Mouse (Mus musculus): Measurements from ENCODE around the gene Cdh10. TPM values are rescaled to one million over a fixed set of nuclear protein-coding genes. Genes with fewer than 3 reads are reported as not detected.

Gene Cdh10
- polyA plus RNA-seq, 1 experiment: 0.06 TPM

DNA sequence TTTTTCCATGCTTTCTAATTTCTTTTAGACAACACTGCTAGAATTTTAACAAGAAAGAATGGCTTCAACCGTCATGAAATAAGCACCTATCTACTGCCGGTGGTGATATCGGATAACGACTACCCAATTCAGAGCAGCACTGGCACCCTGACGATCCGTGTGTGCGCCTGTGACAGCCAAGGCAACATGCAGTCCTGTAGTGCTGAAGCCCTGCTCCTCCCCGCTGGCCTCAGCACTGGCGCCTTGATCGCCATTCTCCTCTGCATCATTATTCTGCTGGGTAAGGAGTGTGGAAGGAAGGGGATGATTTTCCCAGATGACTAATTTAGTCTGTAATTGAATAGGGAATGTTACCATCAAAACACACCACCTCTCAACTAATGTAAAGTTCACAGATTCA, 192.1 kb downstream of the Cdh10 start:
- H3K27ac ChIP-seq (ENCODE audit: insufficient read depth, low read length): no peak overlapping the region
- H3K27me3 ChIP-seq (ENCODE audit: control insufficient read depth, insufficient read depth, low read length): no peaks in the 10 kb centered on the region
- WGBS: 91% methylated on average over 10 of the region's 10 CpGs
- TF ChIP-seq CTCF (IDR thresholded peaks at IDR 0.05; ENCODE audit: extremely low read depth, insufficient read depth, insufficient read length, insufficient replicate concordance) (no peak), POLR2A (IDR thresholded peaks at IDR 0.05; ENCODE audit: low read depth, low read length) (no peak)
- no peaks in the 10 kb centered on the region for H3K36me3 ChIP-seq (ENCODE audit: control insufficient read depth, insufficient read depth, low read length)
- H3K4me1 ChIP-seq (ENCODE audit: control insufficient read depth, insufficient read depth, insufficient read length): no peaks in the 10 kb centered on the region
- DNase-seq (ENCODE audit: low read depth in 1 of 2, low spot score in 2 of 2): no peak
- no peak overlapping the region for H3K4me3 ChIP-seq (ENCODE audit: extremely low read depth, insufficient read depth, insufficient read length)

DNA sequence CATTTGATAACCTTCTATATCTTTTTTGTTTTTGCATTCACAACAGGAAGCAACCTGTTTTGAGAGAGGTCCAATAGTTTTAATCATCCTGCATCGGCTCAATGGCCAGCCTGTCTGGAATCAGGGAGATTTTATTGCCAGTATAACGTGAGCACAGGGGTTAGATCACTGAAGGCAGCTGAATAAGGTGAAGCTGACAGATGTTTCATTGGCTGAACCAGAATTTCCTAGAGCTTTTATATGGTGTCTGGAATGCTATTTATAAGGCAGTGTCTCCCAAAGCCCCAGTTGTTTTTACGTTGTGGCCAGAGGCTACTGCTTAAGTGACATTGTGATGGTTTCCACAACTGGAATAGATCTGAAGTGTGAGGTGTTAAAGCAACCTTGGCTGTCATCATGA, 214.2 kb downstream of the Cdh10 start:
- Histone ChIP-seq H3K4me1 (ENCODE audit: control insufficient read depth, insufficient read depth, insufficient read length) (no peaks in the 10 kb centered on the region), H3K36me3 (ENCODE audit: control insufficient read depth, insufficient read depth, low read length) (no peaks in the 10 kb centered on the region)

DNA sequence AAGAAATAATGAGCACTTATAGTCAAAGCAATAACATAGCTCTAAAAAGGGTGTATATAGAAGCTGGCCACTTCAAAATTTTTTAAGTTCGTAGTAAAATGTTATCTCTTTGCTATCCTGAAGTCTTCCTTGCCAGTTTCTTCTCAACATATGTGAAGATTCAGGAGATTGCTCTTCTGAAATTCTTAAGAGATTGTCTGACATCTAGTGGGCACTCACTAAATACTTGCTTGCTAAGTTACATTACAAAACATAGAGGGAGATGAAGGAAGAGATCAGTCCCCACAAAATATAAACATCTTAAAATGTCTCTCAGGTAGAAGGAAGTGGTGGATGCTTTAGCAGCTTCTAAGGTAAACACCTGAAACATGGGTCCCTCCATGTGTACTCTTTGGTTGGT, 221.3 kb downstream of the Cdh10 start:
- Histone ChIP-seq H3K4me3 (ENCODE audit: extremely low read depth, insufficient read depth, insufficient read length) (no peak overlapping the region), H3K27ac (ENCODE audit: insufficient read depth, low read length) (no peak overlapping the region), H3K4me1 (ENCODE audit: control insufficient read depth, insufficient read depth, insufficient read length) (no peaks in the 10 kb centered on the region), H3K27me3 (ENCODE audit: control insufficient read depth, insufficient read depth, low read length) (no peaks in the 10 kb centered on the region), H3K36me3 (ENCODE audit: control insufficient read depth, insufficient read depth, low read length) (no peaks in the 10 kb centered on the region)
- 72% methylated on average over 1 of the region's 1 CpGs for WGBS
- no peak for TF ChIP-seq POLR2A (IDR thresholded peaks at IDR 0.05; ENCODE audit: low read depth, low read length)
- no peak for TF ChIP-seq CTCF (IDR thresholded peaks at IDR 0.05; ENCODE audit: extremely low read depth, insufficient read depth, insufficient read length, insufficient replicate concordance)
- DNase-seq (ENCODE audit: low read depth in 1 of 2, low spot score in 2 of 2): no peak

More for the DNA sequence above, 214.2 kb downstream of the Cdh10 start:
- no peak overlapping the region for H3K4me3 ChIP-seq (ENCODE audit: extremely low read depth, insufficient read depth, insufficient read length)
- H3K27me3 ChIP-seq (ENCODE audit: control insufficient read depth, insufficient read depth, low read length): no peaks in the 10 kb centered on the region
- DNase-seq (ENCODE audit: low read depth in 1 of 2, low spot score in 2 of 2): no peak
- TF ChIP-seq POLR2A (IDR thresholded peaks at IDR 0.05; ENCODE audit: low read depth, low read length) (no peak), CTCF (IDR thresholded peaks at IDR 0.05; ENCODE audit: extremely low read depth, insufficient read depth, insufficient read length, insufficient replicate concordance) (no peak)
- WGBS: 69% methylated on average over 3 of the region's 3 CpGs
- H3K27ac ChIP-seq (ENCODE audit: insufficient read depth, low read length): no peak overlapping the region
